Mouse (Mus musculus) monocyte, adult 59 days (primary cell): ENCODE data around the gene Fgf11. TPM values are rescaled to one million over a fixed set of nuclear protein-coding genes. Genes with fewer than 3 reads are reported as not detected.

Source experiments
- total RNA-seq, 2 experiments: library from RNA; stranded (reverse); gene quantifications; one replicate each; pipeline ENCODE4 v1.2.4; 2023

Fgf11 gene
- total RNA-seq = 1 to 10 TPM in 1 of 2 experiments, under 1 TPM in 1; 0.76 to 1.3 TPM

DNA sequence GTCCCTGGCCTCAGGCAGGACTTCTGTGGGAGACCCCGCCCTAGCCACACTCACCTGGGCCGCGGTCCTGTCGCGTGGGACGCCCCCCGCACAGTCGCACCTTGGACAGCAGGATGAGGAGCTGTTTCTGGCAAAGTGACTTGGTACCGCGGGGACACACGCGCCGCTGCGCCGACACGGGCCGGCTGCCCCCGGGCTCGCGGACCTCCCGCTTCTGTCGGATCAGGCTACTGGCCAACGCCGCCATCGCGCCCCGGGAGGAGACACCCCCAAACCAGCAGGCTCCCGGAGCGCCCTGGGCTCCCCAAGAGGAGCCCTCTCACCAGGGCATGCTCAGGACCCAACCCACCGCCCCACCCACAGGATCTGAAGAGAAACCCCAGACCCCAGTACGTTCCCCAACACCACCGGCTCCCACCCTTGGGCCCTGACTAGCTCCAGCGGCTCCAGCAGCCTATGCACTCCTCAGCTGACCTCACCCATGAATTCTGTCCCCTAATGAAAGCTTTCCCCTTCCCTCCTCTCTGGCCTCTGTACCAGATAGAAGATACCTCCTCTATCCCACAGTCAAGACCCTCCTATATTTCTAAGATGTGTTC lies at the start of gene Fgf11:
Fgf11 (minus strand) TSS at position 479 of the 599 bp plus-strand sequence.

DNA sequence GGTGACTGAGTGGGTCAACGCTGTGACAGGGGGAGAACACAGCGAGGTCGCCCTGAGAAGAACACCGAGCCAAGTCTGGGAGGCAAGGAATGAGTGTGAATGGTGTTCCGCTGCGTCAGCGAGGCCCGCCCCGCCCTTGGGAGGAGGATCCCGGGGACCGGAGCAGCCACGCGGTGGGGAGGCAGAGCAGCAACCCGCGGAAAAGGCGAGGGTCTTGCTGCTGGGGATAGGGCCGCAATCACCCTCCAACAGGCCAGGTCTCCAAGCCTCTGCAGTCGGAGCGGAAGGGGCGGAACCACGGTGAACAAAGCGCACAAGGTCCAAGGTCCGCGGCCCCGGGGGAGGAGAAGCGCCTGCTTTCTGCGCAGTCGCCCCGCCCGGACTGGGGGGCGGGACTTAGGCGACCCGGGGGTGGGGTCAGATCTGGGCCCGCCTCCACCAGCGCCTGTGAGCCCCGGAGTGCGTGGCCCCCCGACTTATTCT lies 44.6 kb upstream of the Fgf11 start, which contains the start of gene Plscr3:
Plscr3 (plus strand) TSS at position 179 of the 483 bp plus-strand sequence.

GRCm38 (mm10) chr11:69837952-69838713 lies 36.5 kb upstream of the Fgf11 start, which contains the start of gene Tmem256:
Tmem256 (plus strand) TSS chr11:69838514.

DNA sequence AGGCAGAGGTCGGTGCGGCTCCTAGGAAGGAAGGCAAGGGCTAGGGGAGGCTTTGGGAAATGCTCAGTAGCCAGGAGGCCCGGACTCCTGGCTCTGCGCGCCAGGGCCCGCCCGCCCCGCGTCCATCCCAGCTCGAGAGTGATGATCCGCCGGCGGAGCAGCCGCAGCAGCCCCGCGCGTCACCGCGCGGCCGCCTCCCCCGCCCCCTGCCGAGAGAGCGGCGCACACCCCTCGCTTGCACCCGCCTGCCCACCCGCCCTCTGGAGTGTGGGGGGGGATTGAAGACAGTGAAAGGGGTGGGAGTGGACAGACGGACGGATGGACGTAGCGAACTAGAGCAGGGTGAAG lies 35.9 kb upstream of the Fgf11 start, which contains the start of gene Nlgn2:
Nlgn2 (minus strand) TSS at position 181 of the 348 bp plus-strand sequence.

DNA sequence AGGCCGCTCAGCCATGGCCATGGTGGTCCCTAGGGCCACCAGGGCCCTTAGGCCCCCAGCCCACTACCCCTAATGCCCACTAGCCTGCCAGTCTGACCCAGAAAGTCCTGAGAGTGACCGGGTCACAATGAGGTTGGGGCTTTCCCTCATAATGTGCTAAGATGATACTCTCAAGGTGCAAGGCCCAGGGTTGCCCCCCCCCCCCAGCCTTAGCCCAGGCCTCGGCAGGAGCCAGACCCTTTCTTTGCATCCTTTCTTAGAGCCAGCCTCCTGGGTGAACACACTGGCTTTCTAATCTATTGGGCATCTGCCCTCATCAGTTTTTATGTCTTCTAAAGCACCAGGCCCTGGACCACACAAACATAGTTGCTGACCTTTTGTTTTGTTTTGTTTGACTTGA lies 20.4 kb upstream of the Fgf11 start, which contains the start of gene Spem1:
Spem1 (minus strand) TSS at position 101 of the 400 bp plus-strand sequence.

DNA sequence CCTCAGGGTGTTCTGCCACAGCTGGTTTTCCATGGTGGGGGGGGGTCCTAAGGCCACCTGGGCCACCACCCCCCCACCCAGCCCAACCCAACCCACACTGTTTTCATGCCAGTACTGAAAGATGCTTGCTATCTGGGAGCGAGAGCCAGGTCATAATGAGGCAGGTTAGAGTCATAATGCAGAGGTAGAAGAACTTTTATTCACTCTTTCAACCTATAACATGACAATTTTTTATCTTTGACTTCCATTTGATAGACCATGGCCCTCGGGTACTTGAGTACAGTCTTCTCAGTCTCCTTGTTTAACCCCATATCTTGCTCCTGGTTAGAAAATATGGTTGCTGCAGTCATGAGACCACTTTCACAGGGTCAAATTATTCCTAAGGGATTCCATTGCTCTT lies 16.7 kb upstream of the Fgf11 start, which contains the start of gene Spem2:
Spem2 (minus strand) TSS at position 101 of the 400 bp plus-strand sequence.

GRCm38 (mm10) chr11:69815155-69815554 lies 13.5 kb upstream of the Fgf11 start, which contains the start of gene Gm39566:
Gm39566 (minus strand) TSS chr11:69815298.

DNA sequence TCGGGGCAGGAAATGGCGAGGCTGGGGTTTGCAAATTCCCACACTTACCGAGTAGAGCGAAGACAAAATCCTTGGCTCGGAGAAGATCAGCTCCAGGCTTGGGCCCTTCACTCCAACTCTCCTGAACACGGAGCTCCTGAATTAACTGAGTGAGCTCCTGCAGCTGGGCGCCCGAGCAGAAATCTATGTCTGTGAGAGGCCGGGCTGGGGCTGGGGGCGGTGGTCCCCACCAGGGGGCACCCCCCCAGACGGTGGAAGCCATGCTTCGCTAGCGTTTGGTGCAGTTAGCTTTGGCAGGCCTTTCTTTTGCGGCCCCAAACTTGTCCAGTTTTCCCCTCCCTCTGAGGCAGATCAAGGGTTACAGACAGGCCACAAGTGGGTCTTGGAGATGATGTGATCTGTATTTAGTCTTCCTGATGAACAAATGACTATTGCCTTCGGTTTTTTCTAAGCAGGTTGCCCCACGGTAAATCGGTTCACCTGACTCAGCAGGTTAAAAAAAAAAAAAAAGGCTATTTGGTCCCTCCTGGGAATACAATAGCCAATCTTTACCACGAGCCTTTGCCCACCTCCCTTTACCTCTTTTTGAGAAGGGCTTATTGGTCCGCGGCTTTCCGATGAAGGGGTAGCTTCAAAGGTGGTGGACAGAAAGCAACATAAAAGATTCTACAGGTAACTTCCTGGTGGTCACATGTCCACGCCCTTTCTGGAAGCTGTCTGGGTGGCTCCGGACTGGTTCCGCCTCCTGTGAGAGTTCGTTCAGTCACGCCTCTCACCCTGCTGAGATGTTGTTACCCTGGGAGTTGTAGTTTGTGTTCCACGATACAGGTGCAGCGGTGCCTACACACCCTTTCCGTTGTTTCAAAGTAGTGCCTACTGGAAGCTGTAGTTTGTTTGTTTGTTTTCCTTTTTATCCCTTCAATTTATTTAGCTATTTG lies 3.6 kb upstream of the Fgf11 start, which contains the start of gene Tmem102:
Tmem102 (minus strand) TSS at position 653 of the 938 bp plus-strand sequence.

DNA sequence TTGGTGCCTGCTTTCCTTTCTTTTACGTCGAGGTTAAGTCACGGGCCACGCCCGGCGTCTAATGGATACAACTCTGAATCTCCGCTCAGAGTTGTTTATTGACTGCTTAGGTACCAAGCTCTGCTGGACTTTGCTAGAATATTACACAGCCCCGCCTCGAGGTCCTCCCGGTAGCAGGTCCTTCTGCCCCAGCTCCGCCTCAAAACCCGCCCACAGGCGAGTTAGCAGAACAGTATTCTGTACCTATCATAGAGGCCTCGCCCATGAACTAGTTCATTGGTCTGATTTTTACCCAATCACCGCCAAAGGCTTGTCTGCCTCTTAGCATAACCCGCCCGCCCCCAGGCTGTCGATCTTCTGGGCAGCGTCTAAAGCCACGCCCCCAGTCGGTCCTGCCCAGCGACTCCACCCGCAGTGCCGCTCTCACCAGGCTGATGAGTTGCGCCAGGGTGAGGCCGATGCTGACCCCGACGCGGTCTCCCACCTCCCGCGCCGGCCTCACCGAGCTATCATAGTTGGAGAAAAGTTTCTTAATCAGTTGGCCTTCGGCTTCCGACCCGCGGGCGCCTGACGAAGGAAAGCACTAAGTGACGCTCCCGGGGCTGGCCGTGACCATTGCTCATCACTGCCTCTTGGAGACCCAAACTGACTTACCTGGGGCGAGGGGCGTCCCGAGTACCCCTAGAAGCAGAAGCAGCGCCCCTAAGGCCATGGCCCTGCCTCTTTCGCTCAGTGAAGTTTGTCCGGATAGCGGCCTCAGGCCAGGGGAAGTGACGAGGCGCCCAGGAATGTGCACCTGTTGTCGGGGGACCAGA lies 6.3 kb downstream of the Fgf11 start, which contains the start of gene Chrnb1:
Chrnb1 (minus strand) TSS at position 776 of the 815 bp plus-strand sequence.

GRCm38 (mm10) chr11:69765221-69766125 lies 36.2 kb downstream of the Fgf11 start, which contains the start of gene Zbtb4:
Zbtb4 (plus strand) TSS chr11:69765912.

GRCm38 (mm10) chr11:69761868-69762267 lies 39.8 kb downstream of the Fgf11 start, which contains the start of gene Slc35g3:
Slc35g3 (minus strand) TSS chr11:69761968.

GRCm38 (mm10) chr11:69758478-69758970 lies 43.1 kb downstream of the Fgf11 start, which contains the start of gene Polr2a:
Polr2a (minus strand) TSS chr11:69758637.

Other genes with a start within 250 kb of the Fgf11 start
- under 1 TPM; 0.63 to 0.70 TPM for gene Efnb3, start 241.7 kb downstream of the Fgf11 start, total RNA-seq
- 1 to 10 TPM; 6.8 to 8.1 TPM for gene Wrap53, start 221.6 kb downstream of the Fgf11 start, total RNA-seq
- 10 to 100 TPM; 79.2 to 81.1 TPM for gene Trp53, start 221.5 kb downstream of the Fgf11 start, total RNA-seq
- gene Atp1b2, start 195.9 kb downstream of the Fgf11 start, total RNA-seq = under 1 TPM in 1 of 2 experiments, not detected in 1; 0.24 TPM
- not detected for gene Shbg, start 184.0 kb downstream of the Fgf11 start, total RNA-seq
- gene Sat2, start 179.8 kb downstream of the Fgf11 start, total RNA-seq = 1 to 10 TPM in 1 of 2 experiments, not detected in 1; 1.8 TPM
- gene Fxr2, start 168.9 kb downstream of the Fgf11 start, total RNA-seq = 10 to 100 TPM; 68.3 to 68.4 TPM
- gene Sox15, start 146.5 kb downstream of the Fgf11 start, total RNA-seq = under 1 TPM in 1 of 2 experiments, not detected in 1; 0.64 TPM
- 10 to 100 TPM; 73.1 to 74.9 TPM for gene Mpdu1, start 139.2 kb downstream of the Fgf11 start, total RNA-seq
- 100 to 1,000 TPM; 685 to 696 TPM for gene Cd68, start 135.7 kb downstream of the Fgf11 start, total RNA-seq
- gene Eif4a1, start 129.4 kb downstream of the Fgf11 start, total RNA-seq = 100 to 1,000 TPM; 892 to 975 TPM
- gene Senp3, start 119.8 kb downstream of the Fgf11 start, total RNA-seq = 100 to 1,000 TPM; 109 to 116 TPM
- gene Tnfsf13, start 116.1 kb downstream of the Fgf11 start, total RNA-seq = 10 to 100 TPM; 63.1 to 66.0 TPM
- 10 to 100 TPM; 66.6 to 77.0 TPM for gene Tnfsf12, start 106.0 kb downstream of the Fgf11 start, total RNA-seq
- gene Tnfsfm13, start 105.8 kb downstream of the Fgf11 start, total RNA-seq = 10 to 100 TPM; 23.6 to 27.1 TPM
- gene Polr2a, start 43.2 kb downstream of the Fgf11 start, total RNA-seq = 100 to 1,000 TPM; 114 to 142 TPM
- not detected for gene Slc35g3, start 39.9 kb downstream of the Fgf11 start, total RNA-seq
- gene Zbtb4, start 35.9 kb downstream of the Fgf11 start, total RNA-seq = 10 to 100 TPM; 16.0 to 20.0 TPM
- under 1 TPM; 0.45 to 0.49 TPM for gene Chrnb1, start 5.9 kb downstream of the Fgf11 start, total RNA-seq
- not detected for gene Tmem102, start 3.8 kb upstream of the Fgf11 start, total RNA-seq
- not detected for gene Gm39566, start 13.4 kb upstream of the Fgf11 start, total RNA-seq
- not detected for gene Spem2, start 16.6 kb upstream of the Fgf11 start, total RNA-seq
- gene Spem1, start 20.3 kb upstream of the Fgf11 start, total RNA-seq = not detected
- gene Nlgn2, start 35.9 kb upstream of the Fgf11 start, total RNA-seq = 1 to 10 TPM; 1.9 to 2.6 TPM
- gene Tmem256, start 36.7 kb upstream of the Fgf11 start, total RNA-seq = 100 to 1,000 TPM; 100 to 117 TPM
- gene Plscr3, start 44.5 kb upstream of the Fgf11 start, total RNA-seq = 10 to 100 TPM; 39.8 to 43.6 TPM
- not detected for gene Tnk1, start 56.9 kb upstream of the Fgf11 start, total RNA-seq
- not detected for gene Tmem95, start 76.2 kb upstream of the Fgf11 start, total RNA-seq
- gene Kctd11, start 79.5 kb upstream of the Fgf11 start, total RNA-seq = 1 to 10 TPM; 6.0 TPM
- gene Acap1, start 93.7 kb upstream of the Fgf11 start, total RNA-seq = 10 to 100 TPM; 10.4 to 12.2 TPM
- under 1 TPM; 0.31 to 0.49 TPM for gene 2810408A11Rik, start 99.1 kb upstream of the Fgf11 start, total RNA-seq
- 10 to 100 TPM; 30.0 to 30.4 TPM for gene Neurl4, start 99.2 kb upstream of the Fgf11 start, total RNA-seq
- 100 to 1,000 TPM; 110 to 112 TPM for gene Gps2, start 112.0 kb upstream of the Fgf11 start, total RNA-seq
- 100 to 1,000 TPM; 407 to 410 TPM for gene Eif5a, start 120.1 kb upstream of the Fgf11 start, total RNA-seq
- 1 to 10 TPM in 1 of 2 experiments, not detected in 1; 1.6 TPM for gene Ybx2, start 133.9 kb upstream of the Fgf11 start, total RNA-seq
- not detected for gene Slc2a4, start 146.3 kb upstream of the Fgf11 start, total RNA-seq
- not detected for gene Cldn7, start 162.9 kb upstream of the Fgf11 start, total RNA-seq
- gene Ctdnep1, start 179.3 kb upstream of the Fgf11 start, total RNA-seq = 100 to 1,000 TPM; 107 to 143 TPM
- 10 to 100 TPM; 44.3 to 49.5 TPM for gene Elp5, start 180.7 kb upstream of the Fgf11 start, total RNA-seq
- gene Gabarap, start 189.3 kb upstream of the Fgf11 start, total RNA-seq = 100 to 1,000 TPM; 469 to 485 TPM
- gene Phf23, start 193.9 kb upstream of the Fgf11 start, total RNA-seq = 10 to 100 TPM; 64.3 to 77.5 TPM
- 10 to 100 TPM; 30.2 to 33.6 TPM for gene Dvl2, start 198.7 kb upstream of the Fgf11 start, total RNA-seq
- 10 to 100 TPM; 43.9 to 56.5 TPM for gene Acadvl, start 213.6 kb upstream of the Fgf11 start, total RNA-seq
- 10 to 100 TPM; 11.0 to 19.4 TPM for gene Dlg4, start 215.1 kb upstream of the Fgf11 start, total RNA-seq